Mouse (Mus musculus): ENCODE results near the gene Hpn. TPM values are rescaled to one million over a fixed set of nuclear protein-coding genes. Genes with fewer than 3 reads are reported as not detected.

The Hpn gene
- polyA plus RNA-seq, 1 experiment from 2014 or later: 29.0 TPM

- H3K36me3 ChIP-seq (ENCODE audit: control insufficient read depth, insufficient read depth, low read length): no peaks in the 10 kb centered on the region
- no peak for DNase-seq (ENCODE audit: low spot score)
- no peak overlapping the region for H3K4me3 ChIP-seq (ENCODE audit: low read depth, low read length)
- no peak overlapping the region for H3K9ac ChIP-seq (ENCODE audit: low read length)
- no peaks in the 10 kb centered on the region for H3K27me3 ChIP-seq (replicated peaks; ENCODE audit: control insufficient read depth, insufficient read depth, low read length)
- H3K4me1 ChIP-seq (replicated peaks; ENCODE audit: control insufficient read depth, insufficient read depth, low read length): peaks cover 5% of the 10 kb centered on the region
- H3K4me2 ChIP-seq (ENCODE audit: low read length): no peak overlapping the region
- no peaks in the 10 kb centered on the region for H3K9me3 ChIP-seq (ENCODE audit: control insufficient read depth, low read length)
- ATAC-seq (replicated peaks; ENCODE audit: low FRiP score, low TSS enrichment, low read depth): no peak
- H3K27ac ChIP-seq (ENCODE audit: low read depth): no peak overlapping the region
- WGBS: 91% methylated on average over 5 of the region's 5 CpGs
These were observed 5.3 kb downstream of the Hpn start for GRCm38 (mm10) chr7:31109796-31110195.

- ATAC-seq (replicated peaks; ENCODE audit: low FRiP score, low TSS enrichment, low read depth): 0 out of 2 replicates have a peak, but pooled peaks have one; percentile 33
- WGBS: 66% methylated on average over 7 of the region's 7 CpGs
These were observed 6.0 kb downstream of the Hpn start for GRCm38 (mm10) chr7:31109091-31109490.

GRCm38 (mm10) chr7:31107781-31108180 is 7.3 kb downstream of the Hpn start:
- 91% methylated on average over 11 of the region's 11 CpGs for WGBS

More at GRCm38 (mm10) chr7:31109091-31109490, 6.0 kb downstream of the Hpn start:
- Histone ChIP-seq H3K4me3 (ENCODE audit: low read depth, low read length) (no peak overlapping the region), H3K9me3 (ENCODE audit: control insufficient read depth, low read length) (no peaks in the 10 kb centered on the region), H3K27me3 (replicated peaks; ENCODE audit: control insufficient read depth, insufficient read depth, low read length) (no peaks in the 10 kb centered on the region), H3K9ac (ENCODE audit: low read length) (no peak overlapping the region), H3K36me3 (ENCODE audit: control insufficient read depth, insufficient read depth, low read length) (no peaks in the 10 kb centered on the region), H3K27ac (ENCODE audit: low read depth) (no peak overlapping the region), H3K4me1 (replicated peaks; ENCODE audit: control insufficient read depth, insufficient read depth, low read length) (peaks cover 5% of the 10 kb centered on the region), H3K4me2 (ENCODE audit: low read length) (no peak overlapping the region)
- DNase-seq (ENCODE audit: low spot score): no peak

GRCm38 (mm10) chr7:31106166-31106565 is 8.9 kb downstream of the Hpn start:
- Histone ChIP-seq H3K9ac (ENCODE audit: low read length) (no peak overlapping the region), H3K4me2 (ENCODE audit: low read length) (no peak overlapping the region), H3K36me3 (ENCODE audit: control insufficient read depth, insufficient read depth, low read length) (no peaks in the 10 kb centered on the region), H3K27ac (ENCODE audit: low read depth) (no peak overlapping the region), H3K4me1 (replicated peaks; ENCODE audit: control insufficient read depth, insufficient read depth, low read length) (no peaks in the 10 kb centered on the region), H3K4me3 (ENCODE audit: low read depth, low read length) (no peak overlapping the region), H3K27me3 (replicated peaks; ENCODE audit: control insufficient read depth, insufficient read depth, low read length) (no peaks in the 10 kb centered on the region), H3K9me3 (ENCODE audit: control insufficient read depth, low read length) (no peaks in the 10 kb centered on the region)
- DNase-seq (ENCODE audit: low spot score): no peak
- ATAC-seq (replicated peaks; ENCODE audit: low FRiP score, low TSS enrichment, low read depth): no peak
- WGBS: 57% methylated on average over 3 of the region's 3 CpGs

More at GRCm38 (mm10) chr7:31107781-31108180, 7.3 kb downstream of the Hpn start:
- no peak overlapping the region for H3K4me3 ChIP-seq (ENCODE audit: low read depth, low read length)
- H3K4me1 ChIP-seq (replicated peaks; ENCODE audit: control insufficient read depth, insufficient read depth, low read length): peaks cover 5% of the 10 kb centered on the region
- H3K9ac ChIP-seq (ENCODE audit: low read length): no peak overlapping the region
- no peak overlapping the region for H3K4me2 ChIP-seq (ENCODE audit: low read length)
- no peak overlapping the region for H3K27ac ChIP-seq (ENCODE audit: low read depth)
- no peaks in the 10 kb centered on the region for H3K36me3 ChIP-seq (ENCODE audit: control insufficient read depth, insufficient read depth, low read length)
- no peak for DNase-seq (ENCODE audit: low spot score)
- no peaks in the 10 kb centered on the region for H3K9me3 ChIP-seq (ENCODE audit: control insufficient read depth, low read length)
- H3K27me3 ChIP-seq (replicated peaks; ENCODE audit: control insufficient read depth, insufficient read depth, low read length): no peaks in the 10 kb centered on the region
- no peak for ATAC-seq (replicated peaks; ENCODE audit: low FRiP score, low TSS enrichment, low read depth)

- DNase-seq (ENCODE audit: low spot score) (peak; percentile 73), ATAC-seq (replicated peaks; ENCODE audit: low FRiP score, low TSS enrichment, low read depth) (no peak)
- no peak overlapping the region for H3K27ac ChIP-seq (ENCODE audit: low read depth)
- no peaks in the 10 kb centered on the region for H3K4me1 ChIP-seq (replicated peaks; ENCODE audit: control insufficient read depth, insufficient read depth, low read length)
- H3K4me2 ChIP-seq (ENCODE audit: low read length): no peak overlapping the region
- WGBS: 50% methylated on average over 15 of the region's 15 CpGs
- H3K4me3 ChIP-seq (ENCODE audit: low read depth, low read length): no peak overlapping the region
- no peaks in the 10 kb centered on the region for H3K9me3 ChIP-seq (ENCODE audit: control insufficient read depth, low read length)
- H3K9ac ChIP-seq (ENCODE audit: low read length): no peak overlapping the region
- no peaks in the 10 kb centered on the region for H3K36me3 ChIP-seq (ENCODE audit: control insufficient read depth, insufficient read depth, low read length)
- no peaks in the 10 kb centered on the region for H3K27me3 ChIP-seq (replicated peaks; ENCODE audit: control insufficient read depth, insufficient read depth, low read length)
These were observed 9.9 kb downstream of the Hpn start for GRCm38 (mm10) chr7:31105061-31105768.

- 77% methylated on average over 14 of the region's 14 CpGs for WGBS
- Histone ChIP-seq H3K27ac (ENCODE audit: low read depth) (no peak overlapping the region), H3K4me2 (ENCODE audit: low read length) (no peak overlapping the region), H3K27me3 (replicated peaks; ENCODE audit: control insufficient read depth, insufficient read depth, low read length) (no peaks in the 10 kb centered on the region), H3K36me3 (ENCODE audit: control insufficient read depth, insufficient read depth, low read length) (no peaks in the 10 kb centered on the region), H3K9ac (ENCODE audit: low read length) (no peak overlapping the region), H3K4me1 (replicated peaks; ENCODE audit: control insufficient read depth, insufficient read depth, low read length) (no peaks in the 10 kb centered on the region), H3K9me3 (ENCODE audit: control insufficient read depth, low read length) (no peaks in the 10 kb centered on the region), H3K4me3 (ENCODE audit: low read depth, low read length) (no peak overlapping the region)
- ATAC-seq (replicated peaks; ENCODE audit: low FRiP score, low TSS enrichment, low read depth): no peak
- DNase-seq (ENCODE audit: low spot score): no peak
These were observed 14.3 kb downstream of the Hpn start for GRCm38 (mm10) chr7:31100786-31101185.

GRCm38 (mm10) chr7:31099612-31099982 is 15.5 kb downstream of the Hpn start:
- no peak overlapping the region for H3K27ac ChIP-seq (ENCODE audit: low read depth)
- H3K4me2 ChIP-seq (ENCODE audit: low read length): no peak overlapping the region
- no peak overlapping the region for H3K4me3 ChIP-seq (ENCODE audit: low read depth, low read length)
- H3K9ac ChIP-seq (ENCODE audit: low read length): no peak overlapping the region
- DNase-seq (ENCODE audit: low spot score): no peak
- no peaks in the 10 kb centered on the region for H3K4me1 ChIP-seq (replicated peaks; ENCODE audit: control insufficient read depth, insufficient read depth, low read length)
- no peaks in the 10 kb centered on the region for H3K9me3 ChIP-seq (ENCODE audit: control insufficient read depth, low read length)
- no peak for ATAC-seq (replicated peaks; ENCODE audit: low FRiP score, low TSS enrichment, low read depth)
- H3K36me3 ChIP-seq (ENCODE audit: control insufficient read depth, insufficient read depth, low read length): no peaks in the 10 kb centered on the region
- WGBS: 90% methylated on average over 6 of the region's 6 CpGs
- H3K27me3 ChIP-seq (replicated peaks; ENCODE audit: control insufficient read depth, insufficient read depth, low read length): no peaks in the 10 kb centered on the region

GRCm38 (mm10) chr7:31098697-31099611 is 16.1 kb downstream of the Hpn start:
- WGBS: 78% methylated on average over 22 of the region's 22 CpGs
- no peak for DNase-seq (ENCODE audit: low spot score)

More at GRCm38 (mm10) chr7:31098697-31099611, 16.1 kb downstream of the Hpn start:
- ATAC-seq (replicated peaks; ENCODE audit: low FRiP score, low TSS enrichment, low read depth): no peak
- no peaks in the 10 kb centered on the region for H3K27me3 ChIP-seq (replicated peaks; ENCODE audit: control insufficient read depth, insufficient read depth, low read length)
- no peak overlapping the region for H3K27ac ChIP-seq (ENCODE audit: low read depth)
- no peaks in the 10 kb centered on the region for H3K4me1 ChIP-seq (replicated peaks; ENCODE audit: control insufficient read depth, insufficient read depth, low read length)
- no peaks in the 10 kb centered on the region for H3K36me3 ChIP-seq (ENCODE audit: control insufficient read depth, insufficient read depth, low read length)
- H3K4me3 ChIP-seq (ENCODE audit: low read depth, low read length): no peak overlapping the region
- no peak overlapping the region for H3K4me2 ChIP-seq (ENCODE audit: low read length)
- H3K9ac ChIP-seq (ENCODE audit: low read length): no peak overlapping the region
- no peaks in the 10 kb centered on the region for H3K9me3 ChIP-seq (ENCODE audit: control insufficient read depth, low read length)
